In the genomic region with DNA sequence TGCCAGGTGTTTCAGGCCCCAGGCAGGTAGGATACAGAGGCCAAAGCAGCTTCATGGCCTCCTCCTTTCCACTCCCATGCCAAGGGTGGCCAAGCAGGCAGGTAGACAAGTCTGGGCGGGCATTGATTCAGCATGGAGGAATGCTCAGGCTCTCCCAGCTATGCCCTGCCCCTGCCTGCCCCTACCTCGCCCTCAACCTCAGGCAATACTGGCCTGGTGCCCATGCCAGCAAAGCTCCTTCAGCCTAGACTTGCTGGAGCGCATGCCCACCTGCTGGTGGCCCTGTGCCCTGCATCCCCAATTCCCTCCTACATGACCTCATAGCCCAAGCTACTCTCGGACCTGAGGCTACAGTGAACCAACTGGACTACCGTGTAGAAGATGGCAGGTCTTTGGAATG, we compare ENCODE assay signal across 9 mouse cellular contexts. TPM values are rescaled to one million over a fixed set of nuclear protein-coding genes. Genes with fewer than 3 reads are reported as not detected.
DNase-seq lines count a peak whose midpoint lies in the region; ATAC-seq and TF ChIP-seq lines count a peak whose summit lies in the region.
"Had no signal": no experiment of that assay in that cellular context is flagged by ENCODE, and none has a peak within 500 bp of the region (broad histone marks: within the 10 kb centered on the region; RNA-seq: fewer than 3 reads in every experiment).

No protein-coding gene starts in this region.

- no peak for DNase-seq in midbrain, postnatal 0 days (ENCODE audit: low spot score)
- DNase-seq in kidney, postnatal 36 days: peak; percentile 43 to 65
- DNase-seq in urinary bladder, adult 2 months (ENCODE audit: low spot score): peak; percentile 65

- no peak overlapping the region for H3K4me3 ChIP-seq in midbrain, postnatal 0 days (ENCODE audit: low read depth, low read length)
- H3K4me3 ChIP-seq in midbrain, embryonic 13.5 days (replicated peaks): no peak overlapping the region
- H3K4me3 ChIP-seq in embryonic facial prominence, embryonic 12.5 days: no peak overlapping the region
- H3K4me3 ChIP-seq in forebrain, embryonic 16.5 days (replicated peaks; ENCODE audit: low read length): no peak overlapping the region
- H3K4me3 ChIP-seq in midbrain, embryonic 16.5 days (ENCODE audit: low read depth, low read length): no peak overlapping the region
- H3K4me3 ChIP-seq: neural tube, embryonic 13.5 days had no signal

- no peaks in the 10 kb centered on the region for H3K36me3 ChIP-seq in midbrain, postnatal 0 days (ENCODE audit: insufficient read depth, low read length)
- H3K36me3 ChIP-seq in midbrain, embryonic 13.5 days: no peaks in the 10 kb centered on the region
- no peaks in the 10 kb centered on the region for H3K36me3 ChIP-seq in embryonic facial prominence, embryonic 12.5 days
- H3K36me3 ChIP-seq in forebrain, embryonic 16.5 days (ENCODE audit: control insufficient read depth, insufficient read depth): no peaks in the 10 kb centered on the region
- H3K36me3 ChIP-seq in midbrain, embryonic 16.5 days (ENCODE audit: control insufficient read depth, insufficient read depth, low read length): no peaks in the 10 kb centered on the region
- H3K36me3 ChIP-seq: neural tube, embryonic 13.5 days had no signal

- H3K27ac ChIP-seq in midbrain, postnatal 0 days (ENCODE audit: low read depth, low read length): no peak overlapping the region
- no peak overlapping the region for H3K27ac ChIP-seq in midbrain, embryonic 13.5 days
- H3K27ac ChIP-seq in embryonic facial prominence, embryonic 12.5 days: peak overlapping the region; percentile 20; the same call in 1 of the 2 replicates
- H3K27ac ChIP-seq in forebrain, embryonic 16.5 days (ENCODE audit: low read length): no peak overlapping the region
- no peak overlapping the region for H3K27ac ChIP-seq in midbrain, embryonic 16.5 days (ENCODE audit: low read length)
- H3K27ac ChIP-seq: neural tube, embryonic 13.5 days had no signal

- H3K27me3 ChIP-seq in midbrain, postnatal 0 days (ENCODE audit: insufficient read depth, low read length): no peaks in the 10 kb centered on the region
- no peaks in the 10 kb centered on the region for H3K27me3 ChIP-seq in midbrain, embryonic 13.5 days
- H3K27me3 ChIP-seq in embryonic facial prominence, embryonic 12.5 days: no peaks in the 10 kb centered on the region
- no peaks in the 10 kb centered on the region for H3K27me3 ChIP-seq in forebrain, embryonic 16.5 days (replicated peaks; ENCODE audit: control insufficient read depth, insufficient read depth, low read length)
- H3K27me3 ChIP-seq in midbrain, embryonic 16.5 days (ENCODE audit: control insufficient read depth, insufficient read depth, low read depth, low read length): no peaks in the 10 kb centered on the region
- H3K27me3 ChIP-seq: neural tube, embryonic 13.5 days had no signal

- WGBS in midbrain, postnatal 0 days: 79% methylated on average over 5 of the region's 5 CpGs
- 83% methylated on average over 5 of the region's 5 CpGs for WGBS in midbrain, embryonic 13.5 days
- 77% methylated on average over 5 of the region's 5 CpGs for WGBS in embryonic facial prominence, embryonic 12.5 days
- 69% methylated on average over 5 of the region's 5 CpGs for WGBS in forebrain, embryonic 16.5 days
- 84% methylated on average over 5 of the region's 5 CpGs for WGBS in midbrain, embryonic 16.5 days

- no peaks in the 10 kb centered on the region for H3K9me3 ChIP-seq in midbrain, postnatal 0 days (ENCODE audit: low read length)
- no peaks in the 10 kb centered on the region for H3K9me3 ChIP-seq in midbrain, embryonic 13.5 days
- no peaks in the 10 kb centered on the region for H3K9me3 ChIP-seq in embryonic facial prominence, embryonic 12.5 days
- H3K9me3 ChIP-seq in forebrain, embryonic 16.5 days (ENCODE audit: control insufficient read depth, low read length): no peaks in the 10 kb centered on the region
- H3K9me3 ChIP-seq in midbrain, embryonic 16.5 days (replicated peaks; ENCODE audit: control insufficient read depth, low read length, poor library complexity, severe bottlenecking): no peaks in the 10 kb centered on the region
- H3K9me3 ChIP-seq: neural tube, embryonic 13.5 days had no signal

- no peak for ATAC-seq in midbrain, postnatal 0 days (ENCODE audit: low FRiP score)
- no peak for ATAC-seq in midbrain, embryonic 13.5 days
- no peak for ATAC-seq in embryonic facial prominence, embryonic 12.5 days (ENCODE audit: insufficient number of reproducible peaks, insufficient read depth, low FRiP score, low TSS enrichment)
- ATAC-seq in forebrain, embryonic 16.5 days: no peak
- ATAC-seq in midbrain, embryonic 16.5 days: no peak

- no peaks in the 10 kb centered on the region for H3K4me1 ChIP-seq in midbrain, postnatal 0 days (ENCODE audit: insufficient read depth, low read length)
- H3K4me1 ChIP-seq in midbrain, embryonic 13.5 days (replicated peaks): peaks cover 4% of the 10 kb centered on the region; the same call in 1 of the 2 replicates
- peaks cover 22% of the 10 kb centered on the region for H3K4me1 ChIP-seq in embryonic facial prominence, embryonic 12.5 days
- no peaks in the 10 kb centered on the region for H3K4me1 ChIP-seq in forebrain, embryonic 16.5 days (replicated peaks; ENCODE audit: control insufficient read depth, insufficient read depth, low read length)
- H3K4me1 ChIP-seq in midbrain, embryonic 16.5 days (ENCODE audit: control insufficient read depth, insufficient read depth, low read length): no peaks in the 10 kb centered on the region

- no peak overlapping the region for H3K4me2 ChIP-seq in midbrain, postnatal 0 days (ENCODE audit: low read depth, low read length, poor library complexity, severe bottlenecking)
- H3K4me2 ChIP-seq in midbrain, embryonic 13.5 days (replicated peaks): no peak overlapping the region
- no peak overlapping the region for H3K4me2 ChIP-seq in embryonic facial prominence, embryonic 12.5 days (replicated peaks)
- no peak overlapping the region for H3K4me2 ChIP-seq in forebrain, embryonic 16.5 days (ENCODE audit: low read length)
- H3K4me2 ChIP-seq in midbrain, embryonic 16.5 days (ENCODE audit: low read length): no peak overlapping the region
- H3K4me2 ChIP-seq: neural tube, embryonic 13.5 days had no signal

- TF ChIP-seq CTCF in midbrain, postnatal 0 days (IDR thresholded peaks at IDR 0.05): peak; percentile 26; the same call in 1 of the 2 replicates

- H3K9ac ChIP-seq in midbrain, postnatal 0 days (replicated peaks; ENCODE audit: low read length, poor library complexity, severe bottlenecking): no peak overlapping the region
- H3K9ac ChIP-seq in midbrain, embryonic 13.5 days (replicated peaks): no peak overlapping the region
- H3K9ac ChIP-seq in embryonic facial prominence, embryonic 12.5 days: no peak overlapping the region
- H3K9ac ChIP-seq in forebrain, embryonic 16.5 days (replicated peaks; ENCODE audit: low read depth, low read length): no peak overlapping the region
- H3K9ac ChIP-seq in midbrain, embryonic 16.5 days (ENCODE audit: low read depth, low read length): no peak overlapping the region
- H3K9ac ChIP-seq: neural tube, embryonic 13.5 days had no signal

RNA-seq across cellular contexts. Expression of gene Syt8, which starts 2.7 kb away (rescaled TPM):
- total RNA-seq in midbrain, postnatal 0 days (2014; rRNA removed): not detected in 2 replicates
- not detected in 2 replicates for polyA plus RNA-seq in midbrain, postnatal 0 days (2015; fragmentation: Nextera tagmentation; extraction: Ambion mirVana)
- not detected in 2 replicates for polyA plus RNA-seq in midbrain, embryonic 13.5 days (2015; fragmentation: Nextera tagmentation; extraction: Ambion mirVana)
- polyA plus RNA-seq in embryonic facial prominence, embryonic 12.5 days (2016; fragmentation: Nextera tagmentation; extraction: Ambion mirVana): 0.35 TPM in 1 of 2 replicates, not detected in the other
- polyA plus RNA-seq in urinary bladder, adult 2 months (2012; rRNA removed): 316 and 420 TPM in 2 replicates
- not detected in 2 replicates for polyA plus RNA-seq in forebrain, embryonic 16.5 days (2015; fragmentation: Nextera tagmentation; extraction: Ambion mirVana)
- polyA plus RNA-seq in midbrain, embryonic 16.5 days (2015; fragmentation: Nextera tagmentation; extraction: Ambion mirVana): not detected in 2 replicates
- total RNA-seq: left cerebral cortex, adult 18-20 months had no signal
- polyA plus RNA-seq: neural tube, embryonic 13.5 days had no signal

RNA-seq across cellular contexts. Expression of gene Tnni2, which starts 4.3 kb away (rescaled TPM):
- total RNA-seq in midbrain, postnatal 0 days (2014; rRNA removed): not detected in 2 replicates
- 0.46 and 0.56 TPM in 2 replicates for polyA plus RNA-seq in midbrain, postnatal 0 days (2015; fragmentation: Nextera tagmentation; extraction: Ambion mirVana)
- polyA plus RNA-seq in midbrain, embryonic 13.5 days (2015; fragmentation: Nextera tagmentation; extraction: Ambion mirVana): 0.59 and 0.75 TPM in 2 replicates
- 7.1 and 9.6 TPM in 2 replicates for polyA plus RNA-seq in embryonic facial prominence, embryonic 12.5 days (2016; fragmentation: Nextera tagmentation; extraction: Ambion mirVana)
- polyA plus RNA-seq in urinary bladder, adult 2 months (2012; rRNA removed): 39.4 and 48.2 TPM in 2 replicates
- 0.89 TPM in 1 of 2 replicates, not detected in the other for polyA plus RNA-seq in forebrain, embryonic 16.5 days (2015; fragmentation: Nextera tagmentation; extraction: Ambion mirVana)
- 0.51 and 0.78 TPM in 2 replicates for polyA plus RNA-seq in midbrain, embryonic 16.5 days (2015; fragmentation: Nextera tagmentation; extraction: Ambion mirVana)

RNA-seq across cellular contexts. Expression of gene Lsp1, which starts 23.3 kb away (rescaled TPM):
- 5.1 and 11.0 TPM in 2 replicates for total RNA-seq in midbrain, postnatal 0 days (2014; rRNA removed)
- polyA plus RNA-seq in midbrain, postnatal 0 days (2015; fragmentation: Nextera tagmentation; extraction: Ambion mirVana): 5.3 and 8.7 TPM in 2 replicates
- polyA plus RNA-seq in midbrain, embryonic 13.5 days (2015; fragmentation: Nextera tagmentation; extraction: Ambion mirVana): 6.5 and 6.9 TPM in 2 replicates
- polyA plus RNA-seq in embryonic facial prominence, embryonic 12.5 days (2016; fragmentation: Nextera tagmentation; extraction: Ambion mirVana): 24.5 and 24.7 TPM in 2 replicates
- polyA plus RNA-seq in urinary bladder, adult 2 months (2012; rRNA removed): 379 and 420 TPM in 2 replicates
- 3.5 and 5.5 TPM in 2 replicates for polyA plus RNA-seq in forebrain, embryonic 16.5 days (2015; fragmentation: Nextera tagmentation; extraction: Ambion mirVana)
- polyA plus RNA-seq in midbrain, embryonic 16.5 days (2015; fragmentation: Nextera tagmentation; extraction: Ambion mirVana): 4.8 and 5.1 TPM in 2 replicates

RNA-seq across cellular contexts. Expression of gene Ctsd, which starts 49.5 kb away (rescaled TPM):
- total RNA-seq in midbrain, postnatal 0 days (2014; rRNA removed): 520 and 652 TPM in 2 replicates
- polyA plus RNA-seq in midbrain, postnatal 0 days (2015; fragmentation: Nextera tagmentation; extraction: Ambion mirVana): 320 and 345 TPM in 2 replicates
- 191 and 206 TPM in 2 replicates for polyA plus RNA-seq in midbrain, embryonic 13.5 days (2015; fragmentation: Nextera tagmentation; extraction: Ambion mirVana)
- polyA plus RNA-seq in embryonic facial prominence, embryonic 12.5 days (2016; fragmentation: Nextera tagmentation; extraction: Ambion mirVana): 208 and 210 TPM in 2 replicates
- 836 and 938 TPM in 2 replicates for polyA plus RNA-seq in urinary bladder, adult 2 months (2012; rRNA removed)
- polyA plus RNA-seq in forebrain, embryonic 16.5 days (2015; fragmentation: Nextera tagmentation; extraction: Ambion mirVana): 203 and 208 TPM in 2 replicates
- 243 and 289 TPM in 2 replicates for polyA plus RNA-seq in midbrain, embryonic 16.5 days (2015; fragmentation: Nextera tagmentation; extraction: Ambion mirVana)

RNA-seq across cellular contexts. Expression of gene Gm49369, which starts 54.9 kb away (rescaled TPM):
- 3.3 TPM in 1 of 2 replicates, not detected in the other for total RNA-seq in midbrain, postnatal 0 days (2014; rRNA removed)
- polyA plus RNA-seq in midbrain, postnatal 0 days (2015; fragmentation: Nextera tagmentation; extraction: Ambion mirVana): not detected in 2 replicates
- not detected in 2 replicates for polyA plus RNA-seq in midbrain, embryonic 13.5 days (2015; fragmentation: Nextera tagmentation; extraction: Ambion mirVana)
- 0.67 TPM in 1 of 2 replicates, not detected in the other for polyA plus RNA-seq in embryonic facial prominence, embryonic 12.5 days (2016; fragmentation: Nextera tagmentation; extraction: Ambion mirVana)
- 2.0 and 2.2 TPM in 2 replicates for polyA plus RNA-seq in urinary bladder, adult 2 months (2012; rRNA removed)
- polyA plus RNA-seq in forebrain, embryonic 16.5 days (2015; fragmentation: Nextera tagmentation; extraction: Ambion mirVana): not detected in 2 replicates
- 2.5 and 3.4 TPM in 2 replicates for polyA plus RNA-seq in midbrain, embryonic 16.5 days (2015; fragmentation: Nextera tagmentation; extraction: Ambion mirVana)

Comparison
In these comparisons a context has a peak if more than half of its experiments do, and no peak if none do; other contexts are left out.
1. RNA of gene Syt8, which starts 2.7 kb away (polyA plus RNA-seq): 316 to 420 TPM in urinary bladder, adult 2 months; 0.35 TPM in embryonic facial prominence, embryonic 12.5 days, not detected in midbrain, postnatal 0 days, not detected in forebrain, embryonic 16.5 days, not detected in midbrain, embryonic 13.5 days and not detected in midbrain, embryonic 16.5 days; every median in the first group is over 100 times any median in the second.
2. RNA of gene Lsp1, which starts 23.3 kb away (polyA plus RNA-seq): 379 to 420 TPM in urinary bladder, adult 2 months; 24.5 to 24.7 TPM in embryonic facial prominence, embryonic 12.5 days, 6.5 to 6.9 TPM in midbrain, embryonic 13.5 days, 5.3 to 8.7 TPM in midbrain, postnatal 0 days, 4.8 to 5.1 TPM in midbrain, embryonic 16.5 days and 3.5 to 5.5 TPM in forebrain, embryonic 16.5 days; every median in the first group is over 10 times any median in the second.